Mouse (Mus musculus): ENCODE results near the gene Bloc1s2. TPM values are rescaled to one million over a fixed set of nuclear protein-coding genes. Genes with fewer than 3 reads are reported as not detected.
A peak's percentile ranks its signal among the peaks of the same experiment; 100 is the strongest.
"Not testable (repeated sequence)": the region's sequence is repeated elsewhere in the genome, so short reads cannot be mapped to it uniquely, and the experiment has no call there.

Gene Bloc1s2
- polyA plus RNA-seq, 1 experiment = 44.8 TPM

- Histone ChIP-seq H3K27me3 (ENCODE audit: control insufficient read depth, insufficient read depth, low read length) (no peaks in the 10 kb centered on the region), H3K27ac (ENCODE audit: control insufficient read depth, insufficient read depth, low read depth, low read length) (no peak overlapping the region), H3K36me3 (ENCODE audit: control insufficient read depth, insufficient read depth, low read length) (peaks cover 2% of the 10 kb centered on the region), H3K4me3 (ENCODE audit: control insufficient read depth, low read depth, low read length) (no peak overlapping the region), H3K4me1 (ENCODE audit: control insufficient read depth, insufficient read depth, low read length) (no peaks in the 10 kb centered on the region)
- TF ChIP-seq POLR2A (IDR thresholded peaks at IDR 0.05; ENCODE audit: control insufficient read depth, low read depth, low read length) = no peak
- TF ChIP-seq CTCF (IDR thresholded peaks at IDR 0.05; ENCODE audit: control insufficient read depth, insufficient read depth, insufficient replicate concordance, low read depth, low read length) = no peak
Measured at GRCm38 (mm10) chr19:44127729-44128497, 18.3 kb downstream of the Bloc1s2 start.

GRCm38 (mm10) chr19:44121137-44121536 lies 25.1 kb downstream of the Bloc1s2 start:
- H3K4me3 ChIP-seq (ENCODE audit: control insufficient read depth, low read depth, low read length) = no peak overlapping the region
- no peaks in the 10 kb centered on the region for H3K4me1 ChIP-seq (ENCODE audit: control insufficient read depth, insufficient read depth, low read length)
- H3K27ac ChIP-seq (ENCODE audit: control insufficient read depth, insufficient read depth, low read depth, low read length) = peak overlapping the region; percentile 58
- TF ChIP-seq CTCF (IDR thresholded peaks at IDR 0.05; ENCODE audit: control insufficient read depth, insufficient read depth, insufficient replicate concordance, low read depth, low read length) (no peak), POLR2A (IDR thresholded peaks at IDR 0.05; ENCODE audit: control insufficient read depth, low read depth, low read length) (no peak)
- peaks cover 7% of the 10 kb centered on the region for H3K36me3 ChIP-seq (ENCODE audit: control insufficient read depth, insufficient read depth, low read length)
- H3K27me3 ChIP-seq (ENCODE audit: control insufficient read depth, insufficient read depth, low read length) = no peaks in the 10 kb centered on the region

GRCm38 (mm10) chr19:44120686-44121085 lies 25.6 kb downstream of the Bloc1s2 start:
- H3K27ac ChIP-seq (ENCODE audit: control insufficient read depth, insufficient read depth, low read depth, low read length) = peak overlapping the region; percentile 58
- H3K36me3 ChIP-seq (ENCODE audit: control insufficient read depth, insufficient read depth, low read length); H3K27me3 ChIP-seq (ENCODE audit: control insufficient read depth, insufficient read depth, low read length); H3K4me1 ChIP-seq (ENCODE audit: control insufficient read depth, insufficient read depth, low read length); H3K4me3 ChIP-seq (ENCODE audit: control insufficient read depth, low read depth, low read length): not testable (repeated sequence)

- H3K36me3 ChIP-seq (ENCODE audit: control insufficient read depth, insufficient read depth, low read length) = peaks cover 8% of the 10 kb centered on the region
- no peak overlapping the region for H3K27ac ChIP-seq (ENCODE audit: control insufficient read depth, insufficient read depth, low read depth, low read length)
- TF ChIP-seq POLR2A (IDR thresholded peaks at IDR 0.05; ENCODE audit: control insufficient read depth, low read depth, low read length) = no peak
- no peak for TF ChIP-seq CTCF (IDR thresholded peaks at IDR 0.05; ENCODE audit: control insufficient read depth, insufficient read depth, insufficient replicate concordance, low read depth, low read length)
Measured at GRCm38 (mm10) chr19:44117793-44118192, 28.5 kb downstream of the Bloc1s2 start.

GRCm38 (mm10) chr19:44111706-44112105 lies 34.5 kb downstream of the Bloc1s2 start:
- TF ChIP-seq CTCF (IDR thresholded peaks at IDR 0.05; ENCODE audit: control insufficient read depth, insufficient read depth, insufficient replicate concordance, low read depth, low read length) (no peak), POLR2A (IDR thresholded peaks at IDR 0.05; ENCODE audit: control insufficient read depth, low read depth, low read length) (no peak)
- H3K4me1 ChIP-seq (ENCODE audit: control insufficient read depth, insufficient read depth, low read length) = peaks cover 7% of the 10 kb centered on the region
- no peaks in the 10 kb centered on the region for H3K27me3 ChIP-seq (ENCODE audit: control insufficient read depth, insufficient read depth, low read length)
- peaks cover 7% of the 10 kb centered on the region for H3K36me3 ChIP-seq (ENCODE audit: control insufficient read depth, insufficient read depth, low read length)
- H3K27ac ChIP-seq (ENCODE audit: control insufficient read depth, insufficient read depth, low read depth, low read length) = no peak overlapping the region
- H3K4me3 ChIP-seq (ENCODE audit: control insufficient read depth, low read depth, low read length) = no peak overlapping the region

More at GRCm38 (mm10) chr19:44117793-44118192, 28.5 kb downstream of the Bloc1s2 start:
- H3K27me3 ChIP-seq (ENCODE audit: control insufficient read depth, insufficient read depth, low read length) = no peaks in the 10 kb centered on the region
- peaks cover 2% of the 10 kb centered on the region; the same call in 1 of the 2 replicates for H3K4me1 ChIP-seq (ENCODE audit: control insufficient read depth, insufficient read depth, low read length)
- H3K4me3 ChIP-seq (ENCODE audit: control insufficient read depth, low read depth, low read length) = no peak overlapping the region

GRCm38 (mm10) chr19:44110356-44110755 lies 35.9 kb downstream of the Bloc1s2 start:
- no peak overlapping the region for H3K4me3 ChIP-seq (ENCODE audit: control insufficient read depth, low read depth, low read length)
- H3K4me1 ChIP-seq (ENCODE audit: control insufficient read depth, insufficient read depth, low read length) = peaks cover 7% of the 10 kb centered on the region
- H3K27me3 ChIP-seq (ENCODE audit: control insufficient read depth, insufficient read depth, low read length) = no peaks in the 10 kb centered on the region
- peak overlapping the region; percentile 28; the same call in 1 of the 2 replicates for H3K27ac ChIP-seq (ENCODE audit: control insufficient read depth, insufficient read depth, low read depth, low read length)
- peaks cover 7% of the 10 kb centered on the region for H3K36me3 ChIP-seq (ENCODE audit: control insufficient read depth, insufficient read depth, low read length)
- no peak for TF ChIP-seq CTCF (IDR thresholded peaks at IDR 0.05; ENCODE audit: control insufficient read depth, insufficient read depth, insufficient replicate concordance, low read depth, low read length)
- TF ChIP-seq POLR2A (IDR thresholded peaks at IDR 0.05; ENCODE audit: control insufficient read depth, low read depth, low read length) = no peak

- Histone ChIP-seq H3K27me3 (ENCODE audit: control insufficient read depth, insufficient read depth, low read length) (no peaks in the 10 kb centered on the region), H3K36me3 (ENCODE audit: control insufficient read depth, insufficient read depth, low read length) (peaks cover 6% of the 10 kb centered on the region; the same call in 1 of the 2 replicates), H3K4me3 (ENCODE audit: control insufficient read depth, low read depth, low read length) (no peak overlapping the region), H3K4me1 (ENCODE audit: control insufficient read depth, insufficient read depth, low read length) (peaks cover 5% of the 10 kb centered on the region), H3K27ac (ENCODE audit: control insufficient read depth, insufficient read depth, low read depth, low read length) (no peak overlapping the region)
- TF ChIP-seq CTCF (IDR thresholded peaks at IDR 0.05; ENCODE audit: control insufficient read depth, insufficient read depth, insufficient replicate concordance, low read depth, low read length) (no peak), POLR2A (IDR thresholded peaks at IDR 0.05; ENCODE audit: control insufficient read depth, low read depth, low read length) (no peak)
Measured at GRCm38 (mm10) chr19:44108996-44109395, 37.2 kb downstream of the Bloc1s2 start.
